Mouse (Mus musculus) liver, embryonic 11.5 days (tissue): Measurements from ENCODE around the gene Fars2. TPM values are rescaled to one million over a fixed set of nuclear protein-coding genes. Genes with fewer than 3 reads are reported as not detected.

Experiments
- ATAC-seq: fragments of 200-750 bp; cut with Nextera tagmentation; replicated peaks from 2 replicates; pipeline ENCODE4 v1.8.0; 2017; ENCODE audit warnings: moderate number of reproducible peaks, mild to moderate bottlenecking, moderate TSS enrichment, moderate library complexity; ENCODE audit not compliant: low FRiP score
- DNase-seq: peaks from one replicate; pipeline ENCODE4 v3.0.0-alpha.2; 2017; ENCODE audit warnings: low spot score
- H3K27ac ChIP-seq: fragments of 300-500 bp; sonication (generic); 2 replicates; pipeline ENCODE4 v1.5.1; 2014; ENCODE audit warnings: mild to moderate bottlenecking, low read depth, low read length, control low read depth
- H3K27me3 ChIP-seq: fragments of 300-500 bp; sonication (generic); replicated peaks from 2 replicates; pipeline ENCODE4 v1.6.1; 2014; ENCODE audit warnings: low read length, mixed read lengths; ENCODE audit not compliant: control insufficient read depth, insufficient read depth
- H3K36me3 ChIP-seq: fragments of 300-500 bp; sonication (generic); 2 replicates; pipeline ENCODE4 v1.6.1; 2014; ENCODE audit warnings: mild to moderate bottlenecking, low read length, moderate library complexity, mixed read lengths; ENCODE audit not compliant: control insufficient read depth, insufficient read depth
- H3K4me1 ChIP-seq: fragments of 300-500 bp; sonication (generic); replicated peaks from 2 replicates; pipeline ENCODE4 v1.6.1; 2014; ENCODE audit warnings: low read length, mixed read lengths; ENCODE audit not compliant: control insufficient read depth, insufficient read depth
- H3K4me2 ChIP-seq: fragments of 300-500 bp; sonication (generic); 2 replicates; pipeline ENCODE4 v1.6.1; 2014; ENCODE audit warnings: mild to moderate bottlenecking, control low read depth, moderate library complexity
- H3K4me3 ChIP-seq: fragments of 300-500 bp; sonication (generic); 2 replicates; pipeline ENCODE4 v1.5.1; 2014; ENCODE audit warnings: low read depth, low read length, control low read depth
- H3K9ac ChIP-seq: fragments of 300-500 bp; sonication (generic); 2 replicates; pipeline ENCODE4 v1.6.1; 2014; ENCODE audit warnings: low read depth, low read length, control low read depth
- H3K9me3 ChIP-seq: fragments of 300-500 bp; sonication (generic); 2 replicates; pipeline ENCODE4 v1.6.1; 2016; ENCODE audit warnings: low read length, inconsistent platforms, mixed read lengths; ENCODE audit not compliant: control insufficient read depth
- WGBS: fragments of 180-500 bp; shearing (Covaris S2); extraction: QIAGEN DNeasy Blood & Tissue Kit; methylation state at CpG from one replicate; pipeline ENCODE4 v1.1.7; 2014; 5-methylcytosine and 5-hydroxymethylcytosine counted together
- polyA plus RNA-seq: library from polyadenylated mRNA; unstranded; fragments of >200 nt; fragmentation: Nextera tagmentation; extraction: Ambion mirVana; gene quantifications from 2 replicates; pipeline ENCODE4 v1.2.1, GENCODE M21; 2014

Gene Fars2
- polyA plus RNA-seq, 1 experiment from 2014 or later = 27.7 TPM

DNA sequence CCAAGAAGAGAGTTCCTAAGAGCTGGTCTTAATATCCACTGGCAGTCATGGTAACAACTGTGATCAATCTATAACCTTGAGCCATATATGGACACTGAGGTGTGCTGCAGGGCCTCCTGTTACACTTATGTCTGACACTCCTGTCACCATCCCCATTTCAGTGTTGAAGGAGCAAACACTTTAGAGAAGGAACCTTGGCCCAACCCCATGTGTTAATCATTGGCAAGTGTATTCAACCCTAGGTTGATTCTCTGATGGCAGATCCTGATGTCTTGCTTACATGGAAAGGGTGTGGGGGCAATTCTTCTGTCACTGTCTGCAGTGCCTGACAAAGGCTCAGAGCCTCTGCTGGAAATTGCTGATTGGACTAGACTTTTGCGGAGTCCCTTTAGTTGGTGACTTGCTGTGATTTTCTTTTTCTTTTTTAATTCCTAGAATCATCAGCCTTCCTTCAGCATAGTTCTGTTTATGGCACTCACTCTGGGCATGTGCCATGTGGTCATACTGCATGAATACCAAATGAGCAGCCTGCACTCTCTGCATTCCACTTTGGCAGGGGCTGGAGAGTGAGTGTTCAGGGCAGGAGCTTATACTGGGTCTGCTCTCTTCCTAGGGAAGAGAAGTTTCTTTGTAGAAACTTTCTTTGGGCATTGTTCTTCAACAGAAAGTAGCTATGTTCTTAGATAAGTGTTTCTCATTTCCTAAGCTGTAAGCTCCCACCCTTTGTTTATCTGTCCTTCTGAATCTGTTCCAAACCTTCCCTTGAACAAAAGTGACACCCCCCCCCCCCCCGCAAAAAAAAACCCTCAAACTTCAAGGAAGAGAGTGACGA lies 181.0 kb downstream of the Fars2 start:
- WGBS = 79% methylated on average over 3 of the region's 3 CpGs
- no peak overlapping the region for H3K4me3 ChIP-seq
- H3K4me1 ChIP-seq = no peaks in the 10 kb centered on the region
- no peaks in the 10 kb centered on the region for H3K9me3 ChIP-seq
- DNase-seq (no peak), ATAC-seq (no peak)
- no peak overlapping the region for H3K27ac ChIP-seq
- no peak overlapping the region for H3K9ac ChIP-seq
- H3K36me3 ChIP-seq = no peaks in the 10 kb centered on the region
- H3K27me3 ChIP-seq = no peaks in the 10 kb centered on the region
- H3K4me2 ChIP-seq = no peak overlapping the region

DNA sequence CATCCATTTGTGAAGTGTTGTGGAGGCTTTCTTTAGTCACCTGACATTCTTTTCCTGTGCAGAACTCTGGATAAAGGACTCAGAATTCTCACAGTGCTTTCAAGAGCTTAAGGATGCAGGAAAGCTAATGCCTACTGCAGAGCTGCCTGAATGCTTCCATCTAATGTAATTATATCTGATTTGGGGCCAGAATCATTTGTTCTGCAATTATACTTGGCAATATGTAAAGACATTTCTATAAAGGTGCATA lies 181.5 kb downstream of the Fars2 start:
- no peak for ATAC-seq
- H3K4me2 ChIP-seq = no peak overlapping the region
- no peak overlapping the region for H3K27ac ChIP-seq
- H3K4me1 ChIP-seq = no peaks in the 10 kb centered on the region
- H3K9me3 ChIP-seq = no peaks in the 10 kb centered on the region
- DNase-seq = no peak
- no peak overlapping the region for H3K4me3 ChIP-seq
- H3K36me3 ChIP-seq = no peaks in the 10 kb centered on the region
- H3K27me3 ChIP-seq = no peaks in the 10 kb centered on the region
- no peak overlapping the region for H3K9ac ChIP-seq

DNA sequence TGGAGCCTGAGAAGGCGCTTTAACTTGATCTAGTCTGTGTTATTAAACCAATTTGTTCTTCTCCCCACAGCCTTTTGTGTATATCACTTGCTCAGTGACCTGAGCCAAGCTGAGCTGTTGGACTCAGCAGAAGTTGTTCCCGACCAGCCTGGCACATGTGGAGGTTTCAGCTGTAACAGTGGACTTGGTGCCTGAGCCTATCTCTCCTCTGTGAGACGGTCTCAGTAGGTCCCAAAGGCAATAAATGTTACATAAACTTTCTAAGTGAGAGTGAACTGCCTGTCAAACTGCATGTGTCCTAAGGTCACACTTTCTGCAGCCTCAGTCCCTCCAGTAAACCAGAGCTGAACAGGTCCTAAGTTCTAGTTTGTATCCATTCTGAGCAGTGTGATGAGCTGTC lies 185.6 kb downstream of the Fars2 start:
- WGBS = 80% methylated on average over 3 of the region's 3 CpGs
- H3K9me3 ChIP-seq = no peaks in the 10 kb centered on the region
- H3K4me3 ChIP-seq = no peak overlapping the region
- no peak overlapping the region for H3K9ac ChIP-seq
- no peak overlapping the region for H3K4me2 ChIP-seq
- no peak overlapping the region for H3K27ac ChIP-seq
- no peaks in the 10 kb centered on the region for H3K4me1 ChIP-seq
- no peak for ATAC-seq
- H3K36me3 ChIP-seq = no peaks in the 10 kb centered on the region
- no peak for DNase-seq
- H3K27me3 ChIP-seq = no peaks in the 10 kb centered on the region

DNA sequence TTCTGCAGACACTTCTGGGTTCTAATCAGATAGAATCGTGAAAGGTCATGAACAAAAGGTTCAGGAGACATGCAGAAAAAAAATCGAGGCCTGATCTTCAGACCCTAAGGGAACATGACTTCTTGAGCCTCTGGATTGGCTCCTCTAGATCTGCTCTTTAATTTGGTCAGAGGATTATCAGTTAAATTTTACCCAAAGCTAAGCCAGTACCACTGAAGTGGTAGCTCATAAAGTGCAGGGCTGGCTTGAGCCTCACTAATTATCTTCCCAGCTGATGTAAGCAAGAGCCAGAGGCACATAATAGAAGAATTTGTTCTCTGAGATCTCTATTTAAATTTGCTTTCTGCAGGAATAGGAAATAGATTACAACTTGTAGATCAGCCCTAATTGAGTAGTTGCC lies 188.1 kb downstream of the Fars2 start:
- Histone ChIP-seq H3K9ac (no peak overlapping the region), H3K9me3 (no peaks in the 10 kb centered on the region), H3K4me3 (no peak overlapping the region), H3K4me1 (no peaks in the 10 kb centered on the region), H3K4me2 (no peak overlapping the region), H3K27me3 (no peaks in the 10 kb centered on the region), H3K36me3 (no peaks in the 10 kb centered on the region), H3K27ac (no peak overlapping the region)
- DNase-seq (no peak), ATAC-seq (no peak)
- WGBS = 73% methylated on average over 2 of the region's 2 CpGs

DNA sequence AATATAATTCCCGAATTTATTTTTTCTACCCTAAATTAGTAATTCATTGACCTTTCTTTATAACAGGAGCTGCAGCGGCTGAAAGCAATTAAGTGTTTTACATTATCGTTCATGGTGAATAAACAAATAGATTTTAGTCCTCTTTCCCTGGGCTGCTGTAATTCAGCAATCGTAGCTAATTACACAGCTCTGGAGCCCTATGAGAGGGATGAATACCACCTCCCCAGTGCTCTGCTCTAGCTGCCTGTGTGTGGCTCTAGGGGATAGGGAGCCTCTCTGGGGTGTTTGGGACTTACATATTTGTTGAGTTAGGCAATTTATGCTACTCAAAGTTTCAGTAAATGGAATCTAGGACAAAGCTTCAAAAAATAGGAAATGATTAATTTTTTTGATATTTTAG lies 190.2 kb downstream of the Fars2 start:
- H3K9ac ChIP-seq = no peak overlapping the region
- ATAC-seq = no peak
- DNase-seq = no peak
- 86% methylated on average over 4 of the region's 4 CpGs for WGBS
- no peaks in the 10 kb centered on the region for H3K9me3 ChIP-seq
- H3K27me3 ChIP-seq = no peaks in the 10 kb centered on the region
- H3K27ac ChIP-seq = no peak overlapping the region
- H3K4me2 ChIP-seq = no peak overlapping the region
- no peaks in the 10 kb centered on the region for H3K36me3 ChIP-seq
- H3K4me3 ChIP-seq = no peak overlapping the region
- H3K4me1 ChIP-seq = no peaks in the 10 kb centered on the region

DNA sequence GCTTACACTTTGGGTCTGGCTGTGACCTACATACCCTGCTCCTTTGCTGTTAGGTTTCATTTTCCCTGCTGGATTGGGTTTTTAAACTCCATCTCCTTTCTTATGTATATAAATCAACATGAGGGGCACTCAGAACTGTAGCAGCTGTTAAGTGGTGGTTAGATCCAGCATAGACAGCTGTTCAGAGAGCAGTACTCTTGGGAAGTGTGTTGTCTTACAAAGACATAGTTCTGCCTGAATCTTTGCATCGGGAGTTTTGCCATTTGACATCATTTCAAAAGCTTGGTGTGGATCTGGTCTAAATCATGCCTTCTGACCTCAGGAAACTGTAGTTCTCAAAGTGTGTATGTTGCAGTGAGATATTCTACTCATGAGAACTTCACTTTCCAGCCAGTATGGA lies 191.9 kb downstream of the Fars2 start:
- WGBS = 86% methylated on average over 1 of the region's 1 CpGs
- no peaks in the 10 kb centered on the region for H3K9me3 ChIP-seq
- no peak overlapping the region for H3K27ac ChIP-seq
- H3K9ac ChIP-seq = no peak overlapping the region
- DNase-seq (no peak), ATAC-seq (no peak)
- no peaks in the 10 kb centered on the region for H3K36me3 ChIP-seq
- H3K4me1 ChIP-seq = no peaks in the 10 kb centered on the region
- no peaks in the 10 kb centered on the region for H3K27me3 ChIP-seq
- H3K4me2 ChIP-seq = no peak overlapping the region
- no peak overlapping the region for H3K4me3 ChIP-seq

DNA sequence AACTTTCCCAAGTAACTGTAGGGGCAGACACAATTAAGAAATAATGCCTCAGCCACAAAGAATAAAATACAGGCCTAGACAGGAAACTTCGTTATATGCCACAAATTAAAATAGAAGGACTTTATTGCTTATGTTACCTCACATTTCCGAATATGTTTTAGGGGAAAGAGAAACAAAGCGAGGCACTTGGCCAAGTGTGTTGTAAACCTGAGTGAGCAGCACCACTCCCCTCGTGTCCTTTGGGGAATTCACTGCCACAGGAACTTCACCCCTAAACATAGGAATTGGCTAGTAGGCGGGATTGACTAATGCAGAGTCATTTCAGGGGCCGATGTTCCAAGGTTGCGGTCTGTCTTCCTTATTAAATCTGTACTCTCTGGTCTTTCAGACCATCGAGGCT lies 197.0 kb downstream of the Fars2 start:
- H3K9me3 ChIP-seq = no peaks in the 10 kb centered on the region
- WGBS = 84% methylated on average over 8 of the region's 8 CpGs
- no peak overlapping the region for H3K4me2 ChIP-seq
- no peak overlapping the region for H3K27ac ChIP-seq
- no peak overlapping the region for H3K9ac ChIP-seq
- no peak overlapping the region for H3K4me3 ChIP-seq
- no peaks in the 10 kb centered on the region for H3K27me3 ChIP-seq
- ATAC-seq = no peak
- DNase-seq = no peak
- no peaks in the 10 kb centered on the region for H3K4me1 ChIP-seq
- no peaks in the 10 kb centered on the region for H3K36me3 ChIP-seq

DNA sequence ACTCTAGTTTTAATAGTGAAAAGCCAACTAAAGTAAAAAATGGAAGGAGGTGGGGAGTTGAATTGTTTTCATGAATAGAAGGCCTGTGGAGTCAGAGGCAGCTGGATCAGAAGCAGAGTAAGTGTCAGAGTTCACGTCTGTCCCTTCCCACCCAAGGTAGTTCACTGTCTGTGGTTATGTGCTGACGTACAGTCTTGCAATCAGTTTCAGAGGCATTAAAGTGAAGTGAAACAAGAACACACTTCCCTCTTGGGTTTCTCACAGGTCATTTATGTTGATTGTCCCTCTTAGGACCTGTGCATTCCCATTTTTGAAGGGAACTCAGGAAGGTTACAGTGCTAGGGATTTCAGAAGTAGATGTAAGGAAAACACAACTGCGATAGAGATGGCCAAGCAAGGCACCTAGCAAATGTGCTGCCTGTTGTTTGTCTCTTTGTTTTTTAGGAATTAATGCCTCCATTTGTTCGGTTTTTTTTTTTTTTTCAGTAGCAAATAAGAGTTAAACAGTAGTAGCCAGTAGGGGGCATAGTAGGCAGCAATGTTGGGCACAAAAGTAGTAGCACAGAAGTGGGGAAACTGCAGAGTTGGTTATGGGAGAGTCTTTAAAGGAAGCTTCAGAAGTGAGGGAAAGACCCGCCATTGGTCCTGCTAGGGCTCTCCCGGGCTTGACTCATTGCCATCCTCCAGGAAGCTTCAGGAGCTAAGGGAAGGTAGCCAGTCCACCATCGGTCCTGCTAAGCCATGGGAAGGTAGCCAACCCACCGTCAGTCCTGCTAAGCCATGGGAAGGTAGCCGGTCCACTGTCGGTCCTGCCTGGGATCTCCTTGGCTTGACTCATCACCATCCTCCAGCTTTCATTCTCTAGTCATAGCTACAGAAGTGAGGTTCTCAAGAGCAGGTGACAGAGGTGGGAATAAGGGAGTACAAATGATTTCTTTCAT lies 197.9 kb downstream of the Fars2 start:
- Histone ChIP-seq H3K36me3 (no peaks in the 10 kb centered on the region), H3K9me3 (no peaks in the 10 kb centered on the region), H3K4me1 (no peaks in the 10 kb centered on the region), H3K27me3 (no peaks in the 10 kb centered on the region), H3K9ac (no peak overlapping the region), H3K4me2 (no peak overlapping the region), H3K4me3 (no peak overlapping the region), H3K27ac (no peak overlapping the region)
- no peak for DNase-seq
- WGBS = 88% methylated on average over 10 of the region's 10 CpGs
- no peak for ATAC-seq

DNA sequence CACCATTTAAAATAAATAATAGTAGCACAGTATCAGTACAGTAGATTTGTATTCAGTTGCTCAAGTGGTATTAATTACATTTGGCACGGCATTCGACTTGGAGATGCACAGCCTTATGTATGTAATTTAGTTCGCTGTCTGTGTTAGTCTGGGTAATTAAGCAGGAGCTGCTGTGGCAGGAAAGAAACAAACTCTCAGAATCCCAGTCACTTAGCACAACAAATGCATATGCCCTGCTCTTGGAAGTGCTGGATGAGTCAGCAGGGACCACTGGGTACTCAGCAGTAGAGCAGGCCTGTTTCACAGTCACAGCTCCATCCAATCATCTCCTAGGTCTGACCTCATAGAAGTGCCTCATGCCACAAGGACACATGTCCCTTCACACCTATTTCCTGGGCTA lies 200.6 kb downstream of the Fars2 start:
- DNase-seq (no peak), ATAC-seq (no peak)
- Histone ChIP-seq H3K4me3 (no peak overlapping the region), H3K4me2 (no peak overlapping the region), H3K9ac (no peak overlapping the region), H3K4me1 (no peaks in the 10 kb centered on the region), H3K36me3 (no peaks in the 10 kb centered on the region), H3K27me3 (no peaks in the 10 kb centered on the region), H3K27ac (no peak overlapping the region), H3K9me3 (no peaks in the 10 kb centered on the region)
- 89% methylated on average over 3 of the region's 3 CpGs for WGBS
